Mouse (Mus musculus) heart, embryonic 14.5 days (tissue): ENCODE results near the gene Srprb. TPM values are rescaled to one million over a fixed set of nuclear protein-coding genes. Genes with fewer than 3 reads are reported as not detected.
A peak's percentile ranks its signal among the peaks of the same experiment; 100 is the strongest.

ENCODE experiments used
- ATAC-seq: fragments of 200-750 bp; cut with Nextera tagmentation; 2 replicates; pipeline ENCODE4 v1.8.0; 2017; ENCODE audit warnings: low read depth, moderate TSS enrichment; ENCODE audit not compliant: insufficient number of reproducible peaks, insufficient read depth, low FRiP score
- H3K27ac ChIP-seq, 2 experiments: fragments of 200-500 bp in 1 of 2; fragments of 300-500 bp in 1 of 2; sonication (generic) in 1 of 2; replicated peaks in 1 of 2; 2 replicates each; pipeline ENCODE4 v1.5.1; 2012 to 2014; ENCODE audit warnings: low read depth in 2 of 2, low read length in 2 of 2, control low read depth in 1 of 2, mild to moderate bottlenecking in 1 of 2, mixed read lengths in 1 of 2; ENCODE audit not compliant: control insufficient read depth in 1 of 2, insufficient read depth in 1 of 2
- H3K27me3 ChIP-seq: fragments of 300-500 bp; sonication (generic); 2 replicates; pipeline ENCODE4 v1.6.1; 2014; ENCODE audit warnings: mild to moderate bottlenecking, low read length, control low read depth; ENCODE audit not compliant: control insufficient read depth, insufficient read depth
- H3K36me3 ChIP-seq: fragments of 300-500 bp; sonication (generic); 2 replicates; pipeline ENCODE4 v1.6.1; 2014; ENCODE audit warnings: mild to moderate bottlenecking, control low read depth, low read length, mixed read lengths; ENCODE audit not compliant: control insufficient read depth, insufficient read depth
- H3K4me1 ChIP-seq, 2 experiments: fragments of 200-500 bp in 1 of 2; fragments of 300-500 bp in 1 of 2; sonication (generic) in 1 of 2; 2 replicates each; pipeline ENCODE4 v1.6.1; 2012 to 2014; ENCODE audit warnings: low read length in 2 of 2, control low read depth in 1 of 2, mixed read lengths in 1 of 2; ENCODE audit not compliant: control insufficient read depth in 2 of 2, insufficient read depth in 2 of 2
- H3K4me2 ChIP-seq: fragments of 300-500 bp; sonication (generic); 2 replicates; pipeline ENCODE4 v1.6.1; 2014; ENCODE audit warnings: mild to moderate bottlenecking, low read length
- H3K4me3 ChIP-seq, 2 experiments: fragments of 200-500 bp in 1 of 2; fragments of 300-500 bp in 1 of 2; sonication (generic) in 1 of 2; 2 replicates each; pipeline ENCODE4 v1.5.1; 2012 to 2014; ENCODE audit warnings: low read length in 2 of 2, mild to moderate bottlenecking in 2 of 2, control low read depth in 1 of 2, low read depth in 1 of 2, moderate library complexity in 1 of 2; ENCODE audit not compliant: control insufficient read depth in 1 of 2, insufficient read depth in 1 of 2
- H3K9ac ChIP-seq: fragments of 300-500 bp; sonication (generic); 2 replicates; pipeline ENCODE4 v1.6.1; 2014; ENCODE audit warnings: mild to moderate bottlenecking, low read length
- H3K9me3 ChIP-seq: fragments of 300-500 bp; sonication (generic); 2 replicates; pipeline ENCODE4 v1.6.1; 2016; ENCODE audit warnings: low read length, control low read depth; ENCODE audit not compliant: control insufficient read depth
- WGBS: fragments of 180-500 bp; shearing (Covaris S2); extraction: QIAGEN DNeasy Blood & Tissue Kit; methylation state at CpG from one replicate; pipeline ENCODE4 v1.1.7; 2014; 5-methylcytosine and 5-hydroxymethylcytosine counted together
- polyA plus RNA-seq: library from polyadenylated mRNA; unstranded; fragments of >200 nt; fragmentation: Nextera tagmentation; extraction: Ambion mirVana; gene quantifications from 2 replicates; pipeline ENCODE4 v1.2.1, GENCODE M21; 2014

The Srprb gene
- polyA plus RNA-seq, 1 experiment from 2014 or later = 43.1 TPM

- H3K4me2 ChIP-seq = peak overlapping the region; percentile 86
- H3K4me3 ChIP-seq = peak overlapping the region; percentile 54 to 72
- WGBS = 1% methylated on average over 20 of the region's 20 CpGs
- peak; percentile 83 for ATAC-seq
- peak overlapping the region; percentile 77 for H3K9ac ChIP-seq
- H3K36me3 ChIP-seq = no peaks in the 10 kb centered on the region
- H3K4me1 ChIP-seq = peaks cover 5 to 8% of the 10 kb centered on the region in 2 experiments
- no peaks in the 10 kb centered on the region for H3K27me3 ChIP-seq
- peak overlapping the region; percentile 37 to 64; a peak in 2 of 4 replicates for H3K27ac ChIP-seq
- no peaks in the 10 kb centered on the region for H3K9me3 ChIP-seq
Observed at GRCm38 (mm10) chr9:103180807-103181565, 21.0 kb downstream of the Srprb start.

DNA sequence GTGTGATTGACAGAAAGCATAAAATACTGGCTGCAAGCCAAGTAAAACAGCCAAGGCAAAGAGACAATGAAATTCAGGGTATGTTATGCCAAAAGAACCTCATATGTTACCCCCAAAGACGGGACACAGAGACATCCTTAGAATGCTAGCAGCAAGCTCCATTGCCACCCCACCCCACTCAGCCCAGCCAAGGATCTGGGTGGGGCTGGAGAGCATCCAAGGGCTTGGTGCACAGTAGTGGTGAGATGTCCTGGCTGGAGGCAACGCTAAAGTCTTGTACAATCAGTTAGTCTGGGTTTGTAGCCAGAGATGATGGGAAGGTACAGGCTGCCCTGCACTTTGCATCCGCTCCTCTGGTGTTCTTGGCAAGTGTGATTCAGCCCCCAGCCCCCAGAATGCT is 21.6 kb downstream of the Srprb start:
- Histone ChIP-seq H3K9ac (peak overlapping the region; percentile 77; the same call in 1 of the 2 replicates), H3K9me3 (no peaks in the 10 kb centered on the region), H3K4me3 (peak overlapping the region; percentile 54 to 72; a peak in 3 of 4 replicates), H3K27ac (peak overlapping the region in 1 of 2 experiments; percentile 64; a peak in 2 of 4 replicates), H3K27me3 (no peaks in the 10 kb centered on the region), H3K36me3 (no peaks in the 10 kb centered on the region), H3K4me2 (peak overlapping the region; percentile 86), H3K4me1 (peaks cover 5 to 8% of the 10 kb centered on the region in 2 experiments)
- WGBS = 60% methylated on average over 3 of the region's 3 CpGs
- ATAC-seq = no peak; the same call in 1 of the 2 replicates

DNA sequence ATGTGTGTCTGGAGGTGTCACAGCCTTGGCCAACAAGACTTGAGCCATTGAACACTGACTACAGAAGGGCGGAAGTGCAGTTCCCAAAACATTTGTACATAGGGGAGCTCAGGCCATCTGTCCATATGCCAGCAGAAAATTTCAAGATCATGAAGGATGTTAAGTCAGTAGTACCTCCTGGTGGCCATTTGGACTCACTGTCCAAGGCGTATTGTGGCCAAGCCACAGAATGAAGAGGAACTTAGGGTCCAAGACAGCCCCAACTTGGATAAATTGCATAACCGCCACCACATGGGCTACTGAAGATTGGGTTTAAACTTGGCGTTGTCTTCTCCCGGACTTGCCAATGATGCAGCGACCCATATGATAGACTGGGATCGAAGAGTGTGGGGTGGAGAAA is 26.2 kb downstream of the Srprb start:
- H3K4me1 ChIP-seq = peaks cover 5 to 8% of the 10 kb centered on the region in 2 experiments
- 92% methylated on average over 7 of the region's 7 CpGs for WGBS
- H3K27ac ChIP-seq = no peak overlapping the region
- no peak for ATAC-seq
- H3K27me3 ChIP-seq = no peaks in the 10 kb centered on the region
- H3K36me3 ChIP-seq = no peaks in the 10 kb centered on the region
- no peak overlapping the region for H3K4me3 ChIP-seq
- H3K9ac ChIP-seq = no peak overlapping the region
- no peak overlapping the region for H3K4me2 ChIP-seq
- H3K9me3 ChIP-seq = no peaks in the 10 kb centered on the region

DNA sequence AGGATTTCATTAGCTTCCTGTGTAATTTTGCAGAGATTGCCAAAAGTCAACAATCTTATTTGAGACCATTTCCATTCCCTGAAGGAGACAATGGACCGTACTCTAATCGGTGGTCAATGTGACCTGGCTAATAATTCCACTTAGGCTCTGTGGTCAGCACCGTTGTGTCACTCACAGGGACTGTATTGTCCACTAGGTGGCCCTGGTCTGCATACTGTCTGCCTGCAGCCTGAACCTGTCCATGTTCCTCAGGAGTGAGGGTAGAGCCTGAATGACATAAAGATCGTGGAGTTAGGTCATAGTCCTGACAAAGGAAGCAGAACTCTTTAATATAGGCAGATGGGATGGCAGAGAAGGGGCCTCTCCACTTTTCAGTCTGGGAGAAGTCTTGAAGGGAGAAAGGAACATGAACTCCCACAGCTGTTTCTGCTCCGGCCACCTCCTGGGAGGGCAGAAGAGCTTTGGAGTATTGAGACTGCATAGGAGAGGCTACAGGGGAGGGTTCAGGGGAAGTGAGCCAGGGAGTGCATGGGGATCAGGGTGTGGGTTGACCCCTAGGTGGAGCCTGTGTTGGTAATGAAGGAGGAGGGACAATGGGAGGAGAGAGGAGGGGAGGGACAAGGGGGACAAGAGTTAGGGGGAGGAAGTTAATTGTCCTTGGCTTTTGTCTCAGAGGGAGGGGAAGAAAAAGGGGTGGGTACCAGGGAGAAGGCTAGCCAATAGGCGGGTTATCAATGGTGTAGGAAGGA is 27.0 kb downstream of the Srprb start:
- ATAC-seq = no peak

GRCm38 (mm10) chr9:103168771-103169170 is 33.2 kb downstream of the Srprb start:
- no peaks in the 10 kb centered on the region; the same call in 1 of the 2 replicates for H3K27me3 ChIP-seq
- no peaks in the 10 kb centered on the region for H3K36me3 ChIP-seq
- no peaks in the 10 kb centered on the region for H3K9me3 ChIP-seq
- no peak overlapping the region for H3K27ac ChIP-seq
- ATAC-seq = no peak
- H3K9ac ChIP-seq = no peak overlapping the region
- H3K4me2 ChIP-seq = no peak overlapping the region
- no peak overlapping the region for H3K4me3 ChIP-seq
- 44% methylated on average over 7 of the region's 7 CpGs for WGBS
- H3K4me1 ChIP-seq = no peaks in the 10 kb centered on the region

More for the DNA sequence above, 27.0 kb downstream of the Srprb start:
- no peaks in the 10 kb centered on the region for H3K9me3 ChIP-seq
- H3K4me2 ChIP-seq = no peak overlapping the region
- 0 out of 4 replicates have a peak, but pooled peaks cover 0 to under 1% of the 10 kb centered on the region in 2 experiments for H3K4me1 ChIP-seq
- no peak overlapping the region for H3K27ac ChIP-seq
- H3K9ac ChIP-seq = no peak overlapping the region
- H3K4me3 ChIP-seq = no peak overlapping the region
- 53% methylated on average over 6 of the region's 6 CpGs for WGBS
- no peaks in the 10 kb centered on the region for H3K36me3 ChIP-seq
- no peaks in the 10 kb centered on the region for H3K27me3 ChIP-seq

DNA sequence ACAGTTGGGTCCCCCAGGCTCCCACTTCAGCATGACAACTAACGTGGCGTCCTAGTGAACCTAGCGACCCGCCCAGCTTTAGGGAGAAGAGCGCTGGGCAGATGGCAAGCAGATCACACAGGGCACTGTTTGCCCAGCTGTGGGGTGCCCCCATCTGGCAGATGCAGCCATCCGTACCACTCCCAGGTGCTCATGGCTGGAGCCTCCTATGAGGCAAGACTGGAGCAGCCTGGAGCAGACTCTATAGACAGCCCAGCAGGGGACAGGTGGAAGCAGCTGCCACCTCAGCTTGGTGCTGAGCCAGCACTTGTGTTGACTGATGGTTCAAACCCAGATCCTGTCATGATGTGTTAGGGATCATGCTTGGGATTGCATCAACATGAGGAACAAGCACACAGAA is 33.9 kb downstream of the Srprb start:
- Histone ChIP-seq H3K36me3 (no peaks in the 10 kb centered on the region), H3K27ac (no peak overlapping the region), H3K4me1 (no peaks in the 10 kb centered on the region; a peak in 1 of 4 replicates), H3K27me3 (no peaks in the 10 kb centered on the region; the same call in 1 of the 2 replicates), H3K4me2 (no peak overlapping the region), H3K9ac (no peak overlapping the region), H3K9me3 (no peaks in the 10 kb centered on the region), H3K4me3 (no peak overlapping the region)
- 75% methylated on average over 6 of the region's 6 CpGs for WGBS
- ATAC-seq = no peak

DNA sequence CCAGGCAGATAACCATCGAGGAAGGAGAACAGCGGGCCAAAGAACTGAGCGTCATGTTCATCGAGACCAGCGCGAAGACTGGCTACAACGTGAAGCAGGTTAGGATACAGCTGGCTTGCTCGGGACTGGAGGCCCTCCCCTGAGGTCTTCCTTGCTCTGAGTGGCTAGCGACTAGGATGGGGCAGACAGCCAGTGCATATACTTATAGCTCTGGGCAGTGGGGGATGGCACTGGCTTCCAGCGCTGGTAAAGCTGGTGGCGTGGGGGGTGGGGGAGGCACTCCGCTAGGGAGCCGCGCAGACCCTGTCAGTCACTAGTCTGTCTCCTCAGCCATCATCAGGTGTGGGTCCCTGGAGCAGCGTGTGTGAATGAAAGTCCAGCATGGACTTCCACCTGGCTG is 38.1 kb downstream of the Srprb start:
- Histone ChIP-seq H3K9ac (no peak overlapping the region), H3K27ac (no peak overlapping the region), H3K4me1 (no peaks in the 10 kb centered on the region; a peak in 1 of 4 replicates), H3K4me2 (no peak overlapping the region), H3K36me3 (no peaks in the 10 kb centered on the region), H3K9me3 (no peaks in the 10 kb centered on the region), H3K27me3 (no peaks in the 10 kb centered on the region; the same call in 1 of the 2 replicates), H3K4me3 (no peak overlapping the region)
- WGBS = 68% methylated on average over 15 of the region's 15 CpGs
- ATAC-seq = no peak
